Mouse (Mus musculus) hindbrain, embryonic 11.5 days (tissue): Measurements from ENCODE around the gene Scgb3a1. TPM values are rescaled to one million over a fixed set of nuclear protein-coding genes. Genes with fewer than 3 reads are reported as not detected.

ENCODE experiments used
- ATAC-seq: fragments of 200-750 bp; cut with Nextera tagmentation; 2 replicates; pipeline ENCODE4 v1.8.0; 2017; ENCODE audit warnings: mild to moderate bottlenecking, moderate TSS enrichment, moderate library complexity; ENCODE audit not compliant: low FRiP score
- DNase-seq: peaks from one replicate; pipeline ENCODE4 v3.0.0-alpha.2; 2015; ENCODE audit warnings: low spot score
- H3K27ac ChIP-seq: fragments of 300-500 bp; sonication (generic); 2 replicates; pipeline ENCODE4 v1.5.1; 2014; ENCODE audit warnings: mild to moderate bottlenecking, low read depth, low read length
- H3K27me3 ChIP-seq: fragments of 300-500 bp; sonication (generic); 2 replicates; pipeline ENCODE4 v1.6.1; 2014; ENCODE audit warnings: mild to moderate bottlenecking, low read length, moderate library complexity, mixed read lengths; ENCODE audit not compliant: control insufficient read depth, insufficient read depth
- H3K36me3 ChIP-seq: fragments of 300-500 bp; sonication (generic); 2 replicates; pipeline ENCODE4 v1.6.1; 2014; ENCODE audit warnings: mild to moderate bottlenecking, low read length, moderate library complexity, mixed read lengths; ENCODE audit not compliant: control insufficient read depth, insufficient read depth
- H3K4me1 ChIP-seq: fragments of 300-500 bp; sonication (generic); replicated peaks from 2 replicates; pipeline ENCODE4 v1.6.1; 2014; ENCODE audit warnings: low read length, mixed read lengths; ENCODE audit not compliant: control insufficient read depth, insufficient read depth
- H3K4me2 ChIP-seq: fragments of 300-500 bp; sonication (generic); replicated peaks from 2 replicates; pipeline ENCODE4 v1.6.1; 2014; ENCODE audit warnings: mild to moderate bottlenecking, low read depth, low read length
- H3K4me3 ChIP-seq: fragments of 300-500 bp; sonication (generic); 2 replicates; pipeline ENCODE4 v1.5.1; 2014; ENCODE audit warnings: low read depth, low read length
- H3K9ac ChIP-seq: fragments of 300-500 bp; sonication (generic); 2 replicates; pipeline ENCODE4 v1.6.1; 2014; ENCODE audit warnings: low read depth, low read length
- H3K9me3 ChIP-seq: fragments of 300-500 bp; sonication (generic); 2 replicates; pipeline ENCODE4 v1.6.1; 2016; ENCODE audit warnings: low read length; ENCODE audit not compliant: control insufficient read depth
- WGBS: fragments of 180-500 bp; shearing (Covaris S2); extraction: QIAGEN DNeasy Blood & Tissue Kit; methylation state at CpG from one replicate; pipeline ENCODE4 v1.1.7; 2014; 5-methylcytosine and 5-hydroxymethylcytosine counted together
- polyA plus RNA-seq: library from polyadenylated mRNA; unstranded; fragments of >200 nt; fragmentation: Nextera tagmentation; extraction: Ambion mirVana; gene quantifications from 2 replicates; pipeline ENCODE4 v1.2.1, GENCODE M21; 2014

Scgb3a1 gene
- polyA plus RNA-seq, result not detected in 2 replicates

GRCm38 (mm10) chr11:49663310-49663709 is at the start of gene Scgb3a1:
Gene Scgb3a1 (plus strand): TSS chr11:49663610.
- Histone ChIP-seq H3K27ac (no peak within 1 kb of the TSS), H3K4me2 (no peak within 1 kb of the TSS), H3K9ac (no peak within 1 kb of the TSS), H3K36me3 (no peaks in the 10 kb centered on the region), H3K4me3 (no peak within 1 kb of the TSS), H3K9me3 (no peaks in the 10 kb centered on the region), H3K4me1 (no peaks in the 10 kb centered on the region), H3K27me3 (no peaks in the 10 kb centered on the region)
- DNase-seq (no peak), ATAC-seq (peak; percentile 28; the same call in 1 of the 2 replicates)
- 85% methylated on average over 5 of the region's 5 CpGs for WGBS

GRCm38 (mm10) chr11:49615856-49616725 is 47.3 kb upstream of the Scgb3a1 start:
- H3K4me2 ChIP-seq, result no peak overlapping the region
- H3K27ac ChIP-seq, result no peak overlapping the region
- no peak overlapping the region for H3K9ac ChIP-seq
- 91% methylated on average over 10 of the region's 10 CpGs for WGBS
- no peaks in the 10 kb centered on the region for H3K4me1 ChIP-seq
- ATAC-seq (no peak), DNase-seq (no peak)
- no peak overlapping the region for H3K4me3 ChIP-seq
- H3K27me3 ChIP-seq, result peaks cover 9% of the 10 kb centered on the region
- no peaks in the 10 kb centered on the region for H3K9me3 ChIP-seq
- no peaks in the 10 kb centered on the region for H3K36me3 ChIP-seq

GRCm38 (mm10) chr11:49618476-49618875 is 44.9 kb upstream of the Scgb3a1 start:
- H3K9me3 ChIP-seq, result no peaks in the 10 kb centered on the region
- 72% methylated on average over 8 of the region's 8 CpGs for WGBS
- no peaks in the 10 kb centered on the region for H3K36me3 ChIP-seq
- DNase-seq (no peak), ATAC-seq (no peak)
- H3K4me1 ChIP-seq, result no peaks in the 10 kb centered on the region
- no peak overlapping the region for H3K4me3 ChIP-seq
- H3K9ac ChIP-seq, result no peak overlapping the region
- no peaks in the 10 kb centered on the region for H3K27me3 ChIP-seq
- no peak overlapping the region for H3K27ac ChIP-seq
- no peak overlapping the region for H3K4me2 ChIP-seq

- ATAC-seq (no peak), DNase-seq (no peak)
- Histone ChIP-seq H3K4me3 (no peak overlapping the region), H3K36me3 (no peaks in the 10 kb centered on the region), H3K27ac (no peak overlapping the region), H3K4me2 (no peak overlapping the region), H3K9me3 (no peaks in the 10 kb centered on the region), H3K9ac (no peak overlapping the region), H3K4me1 (no peaks in the 10 kb centered on the region), H3K27me3 (no peaks in the 10 kb centered on the region)
- 85% methylated on average over 5 of the region's 5 CpGs for WGBS
Observed at GRCm38 (mm10) chr11:49621953-49622352, 41.5 kb upstream of the Scgb3a1 start.

DNA sequence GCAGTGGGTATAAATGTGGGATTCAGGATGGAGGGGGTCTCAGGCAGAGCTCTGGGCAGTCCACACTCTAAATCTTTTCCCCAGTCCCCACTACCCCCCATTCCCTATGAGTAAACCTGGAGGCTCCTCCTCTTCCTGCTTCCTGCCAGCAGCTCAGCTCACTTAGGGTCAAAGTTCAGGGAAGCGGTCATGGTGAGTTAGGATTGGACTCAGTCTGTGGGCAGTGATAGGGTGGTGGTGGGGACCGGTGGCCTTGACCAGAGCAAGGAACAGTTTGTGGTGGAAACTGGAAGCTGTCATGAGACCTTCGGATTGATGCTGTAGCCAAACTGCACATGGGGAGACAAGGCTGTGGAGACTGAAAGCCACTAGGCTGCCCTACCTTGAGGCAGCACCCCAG is 39.3 kb upstream of the Scgb3a1 start:
- no peak overlapping the region for H3K9ac ChIP-seq
- H3K36me3 ChIP-seq, result no peaks in the 10 kb centered on the region
- 80% methylated on average over 3 of the region's 3 CpGs for WGBS
- no peaks in the 10 kb centered on the region for H3K9me3 ChIP-seq
- ATAC-seq (no peak), DNase-seq (no peak)
- H3K4me1 ChIP-seq, result no peaks in the 10 kb centered on the region
- no peaks in the 10 kb centered on the region for H3K27me3 ChIP-seq
- H3K4me2 ChIP-seq, result no peak overlapping the region
- H3K27ac ChIP-seq, result no peak overlapping the region
- H3K4me3 ChIP-seq, result no peak overlapping the region

DNA sequence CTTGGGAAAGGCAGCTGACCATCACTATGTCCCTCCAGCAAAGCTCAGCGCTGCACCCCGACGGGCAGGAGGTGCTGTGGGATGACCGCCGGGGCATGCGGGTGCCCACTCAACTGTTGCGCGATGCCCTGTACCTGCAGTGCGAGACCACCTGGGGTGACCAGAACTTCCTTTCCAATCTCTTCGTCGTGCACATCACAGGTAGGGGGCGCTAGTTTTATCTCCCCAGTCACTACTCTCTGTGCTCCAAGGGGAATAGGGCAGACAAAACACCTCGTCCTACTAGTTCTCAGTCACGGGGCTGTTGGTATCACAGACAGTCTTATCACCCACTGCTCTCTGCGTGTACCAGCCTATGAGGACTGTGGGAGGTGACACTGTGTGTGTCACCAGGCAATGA is 37.5 kb upstream of the Scgb3a1 start:
- WGBS, result 62% methylated on average over 15 of the region's 15 CpGs
- no peaks in the 10 kb centered on the region for H3K9me3 ChIP-seq
- DNase-seq (no peak), ATAC-seq (0 out of 2 replicates have a peak, but pooled peaks have one; percentile 45)
- no peak overlapping the region for H3K9ac ChIP-seq
- no peak overlapping the region for H3K4me2 ChIP-seq
- no peaks in the 10 kb centered on the region for H3K4me1 ChIP-seq
- no peak overlapping the region for H3K27ac ChIP-seq
- no peak overlapping the region for H3K4me3 ChIP-seq
- H3K27me3 ChIP-seq, result no peaks in the 10 kb centered on the region
- no peaks in the 10 kb centered on the region for H3K36me3 ChIP-seq

- Histone ChIP-seq H3K36me3 (no peaks in the 10 kb centered on the region), H3K4me1 (no peaks in the 10 kb centered on the region), H3K27ac (no peak overlapping the region), H3K9ac (no peak overlapping the region), H3K4me3 (no peak overlapping the region), H3K27me3 (no peaks in the 10 kb centered on the region), H3K9me3 (no peaks in the 10 kb centered on the region), H3K4me2 (no peak overlapping the region)
- no peak for ATAC-seq
- no peak for DNase-seq
- 66% methylated on average over 8 of the region's 8 CpGs for WGBS
Observed at GRCm38 (mm10) chr11:49626748-49627147, 36.7 kb upstream of the Scgb3a1 start.

- no peak overlapping the region for H3K4me3 ChIP-seq
- WGBS, result 26% methylated on average over 3 of the region's 3 CpGs
- DNase-seq (no peak), ATAC-seq (no peak)
- H3K9me3 ChIP-seq, result no peaks in the 10 kb centered on the region
- H3K36me3 ChIP-seq, result no peaks in the 10 kb centered on the region
- H3K27ac ChIP-seq, result no peak overlapping the region
- H3K9ac ChIP-seq, result no peak overlapping the region
- peaks cover 3% of the 10 kb centered on the region; the same call in 1 of the 2 replicates for H3K4me1 ChIP-seq
- no peak overlapping the region for H3K4me2 ChIP-seq
- peaks cover 26% of the 10 kb centered on the region for H3K27me3 ChIP-seq
Observed at GRCm38 (mm10) chr11:49631154-49631553, 32.3 kb upstream of the Scgb3a1 start.

DNA sequence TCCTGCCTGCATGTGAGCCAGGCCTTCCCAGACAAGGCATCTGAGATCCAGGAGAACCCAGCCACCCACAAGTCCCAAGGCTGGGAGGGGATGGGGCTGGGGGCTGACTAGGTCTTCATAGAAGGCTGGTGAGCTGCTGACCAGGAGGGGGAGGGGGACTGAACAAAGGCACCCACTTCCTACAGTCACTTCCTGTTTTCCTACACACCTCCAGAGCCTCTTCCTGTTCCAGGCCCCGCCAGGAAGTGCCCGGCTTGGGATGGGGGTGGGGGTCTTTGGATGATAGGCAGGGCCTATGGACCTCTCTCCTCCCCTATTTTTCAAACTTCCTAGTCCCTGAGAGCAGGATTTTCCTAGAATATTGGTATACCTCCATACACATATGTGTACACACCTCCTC is 31.2 kb upstream of the Scgb3a1 start:
- H3K27ac ChIP-seq, result no peak overlapping the region
- DNase-seq, result no peak
- H3K4me3 ChIP-seq, result no peak overlapping the region
- no peak for ATAC-seq
- H3K36me3 ChIP-seq, result no peaks in the 10 kb centered on the region
- H3K4me2 ChIP-seq, result no peak overlapping the region
- no peak overlapping the region for H3K9ac ChIP-seq
- peaks cover 35% of the 10 kb centered on the region for H3K27me3 ChIP-seq
- no peaks in the 10 kb centered on the region for H3K9me3 ChIP-seq
- 95% methylated on average over 2 of the region's 2 CpGs for WGBS
- peaks cover 3% of the 10 kb centered on the region; the same call in 1 of the 2 replicates for H3K4me1 ChIP-seq
